Mouse (Mus musculus) retina, postnatal 1 day (tissue): ENCODE measurements at regions not wholly inside any gene's neighbourhood (a gene's known extent, or its start where the extent isn't known, plus 50 kb on each side); places are given as distances from the start of the nearest gene placed in this dataset.

ENCODE experiments used
- DNase-seq: peaks from one replicate; pipeline ENCODE4 v3.0.0-alpha.2; 2012

DNA sequence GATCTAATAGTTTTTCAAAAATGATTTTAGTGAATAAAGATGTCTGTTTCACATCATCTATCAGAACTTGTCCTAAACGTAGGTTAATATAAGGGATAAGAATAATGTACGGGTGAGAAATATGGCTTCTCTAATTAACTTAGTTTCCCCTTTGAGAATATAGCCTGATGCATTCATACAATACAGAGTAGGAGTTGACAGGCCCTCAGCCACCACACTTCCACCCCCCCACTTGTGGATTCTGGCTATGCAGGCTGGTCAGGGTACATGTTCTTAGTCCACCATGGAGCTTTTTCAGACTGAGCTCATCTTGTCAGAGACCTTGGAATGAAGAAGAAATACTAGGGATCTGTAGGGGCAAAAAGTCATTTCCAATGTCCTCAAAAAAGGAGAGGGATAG is 80.1 kb downstream of the Anxa1 start:
- DNase-seq = no peak

DNA sequence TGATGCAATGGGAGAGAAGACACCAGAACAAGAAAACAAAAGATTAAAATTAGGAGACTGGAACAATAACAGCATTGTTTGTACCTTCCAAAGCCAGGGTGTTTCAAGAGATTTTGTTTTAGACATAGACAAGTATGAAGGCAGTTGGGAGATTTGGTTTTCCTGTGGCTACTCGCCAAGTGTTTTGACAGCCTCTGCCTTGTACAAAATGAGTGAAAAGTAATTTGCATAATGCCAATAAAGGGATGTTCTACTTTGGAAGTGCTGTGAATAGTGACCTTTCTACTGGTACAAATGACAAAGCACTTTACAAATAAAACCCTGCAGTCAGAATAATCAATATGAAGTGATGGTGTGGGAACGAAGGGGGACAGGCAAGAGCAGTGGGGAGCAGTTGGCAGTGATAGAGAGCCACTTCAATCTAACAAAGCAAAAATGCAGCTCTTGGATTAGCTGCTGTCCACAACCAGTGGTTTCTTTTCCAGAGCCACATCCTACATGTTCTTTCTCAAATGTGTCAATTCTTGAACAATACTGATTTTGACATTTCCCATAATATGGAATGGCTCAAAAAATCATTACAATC is 90.6 kb downstream of the Anxa1 start:
- DNase-seq = peak; percentile 90

DNA sequence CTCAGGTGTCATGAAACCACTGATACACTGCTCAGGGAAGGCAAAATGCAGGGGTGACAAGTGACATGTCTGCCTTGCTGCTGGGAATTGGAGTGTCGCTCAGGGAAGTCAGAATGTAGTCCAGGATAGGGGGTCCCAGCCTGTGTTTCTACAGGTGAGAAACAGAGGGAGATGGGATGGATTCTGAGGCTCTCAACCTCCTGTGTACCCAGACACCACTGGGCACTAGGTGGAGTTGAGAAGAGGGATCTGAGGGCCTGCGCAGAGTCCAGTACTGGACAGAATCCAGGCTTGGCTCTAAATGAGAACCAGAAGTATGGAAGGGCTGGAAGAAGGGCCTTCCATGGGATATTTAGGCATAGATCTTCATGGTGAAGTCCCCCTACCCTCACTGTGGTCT is 92.3 kb downstream of the Anxa1 start:
- no peak for DNase-seq

DNA sequence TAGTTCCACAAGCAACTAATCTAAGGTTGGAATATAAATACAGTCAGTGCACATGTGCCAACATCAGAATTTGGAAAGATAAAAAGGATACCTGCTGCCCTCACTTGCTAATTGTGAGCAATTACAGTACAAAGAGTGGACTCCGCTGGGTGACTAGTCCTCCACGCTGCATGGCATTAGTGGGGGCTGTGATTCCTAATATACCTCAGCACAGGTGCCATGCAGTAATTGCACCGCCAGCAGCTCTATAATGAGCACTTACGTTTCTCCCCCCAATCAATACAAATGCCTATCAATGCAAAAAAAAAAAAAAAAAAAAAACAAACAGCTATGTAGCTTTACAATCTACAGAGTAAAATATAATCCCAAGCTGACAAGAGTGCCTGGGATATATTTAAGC is 105.6 kb downstream of the Anxa1 start:
- DNase-seq = no peak

DNA sequence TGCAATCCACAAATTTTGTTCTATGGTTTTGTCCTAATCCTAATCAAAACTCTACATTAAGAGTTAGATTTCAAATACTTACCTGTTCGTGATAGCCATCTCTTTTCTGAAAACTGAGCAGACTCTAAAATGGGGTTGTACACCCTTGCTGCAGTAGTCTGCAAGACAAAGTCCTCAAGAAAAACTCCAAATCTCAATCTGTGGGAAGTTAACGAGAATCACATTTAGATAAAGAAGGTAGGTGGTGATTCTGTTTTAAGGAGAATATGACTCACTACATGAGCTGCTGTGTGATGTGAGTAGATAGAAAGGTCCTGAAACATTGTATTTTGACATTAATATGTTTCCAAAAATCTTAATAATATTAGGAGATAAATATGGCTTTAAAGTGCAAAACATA is 107.6 kb downstream of the Anxa1 start:
- no peak for DNase-seq

DNA sequence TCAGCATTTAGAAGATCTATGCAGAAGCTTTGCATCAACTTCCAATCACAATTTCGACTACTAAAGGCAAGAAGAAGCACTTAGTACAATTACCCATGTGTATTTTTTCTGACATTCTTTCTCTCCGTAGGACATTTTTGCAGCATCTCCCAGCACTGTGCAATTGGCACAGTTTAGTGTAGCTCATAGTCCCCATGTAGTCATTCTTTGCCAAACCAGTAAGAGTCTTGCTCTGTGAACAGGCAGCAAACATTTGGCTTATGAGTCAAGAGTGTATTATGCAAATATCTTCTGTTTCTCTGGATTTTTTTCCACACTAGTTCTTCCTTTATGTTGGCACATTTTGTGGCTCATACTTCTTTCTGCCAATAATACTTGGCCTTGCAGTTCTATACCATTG is 129.2 kb downstream of the Anxa1 start:
- DNase-seq = no peak

DNA sequence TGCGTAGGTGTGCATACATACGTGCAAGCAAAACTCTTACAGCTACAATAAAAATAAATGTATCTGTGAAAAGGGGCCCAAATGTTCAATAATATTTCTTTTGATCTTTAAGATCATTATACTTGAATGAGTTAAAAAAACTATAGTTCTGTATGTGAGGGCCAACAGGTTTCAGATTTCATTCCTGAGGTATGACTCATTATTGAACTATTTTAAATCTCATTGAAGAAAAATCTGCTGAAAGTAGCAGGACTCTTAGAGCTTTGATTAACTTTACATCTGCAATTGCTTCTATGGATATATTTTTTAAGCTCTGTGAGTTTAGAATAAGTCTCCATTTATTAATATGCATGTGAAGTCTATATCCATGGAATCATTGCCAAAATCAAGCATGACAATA is 138.6 kb downstream of the Anxa1 start:
- DNase-seq = no peak

DNA sequence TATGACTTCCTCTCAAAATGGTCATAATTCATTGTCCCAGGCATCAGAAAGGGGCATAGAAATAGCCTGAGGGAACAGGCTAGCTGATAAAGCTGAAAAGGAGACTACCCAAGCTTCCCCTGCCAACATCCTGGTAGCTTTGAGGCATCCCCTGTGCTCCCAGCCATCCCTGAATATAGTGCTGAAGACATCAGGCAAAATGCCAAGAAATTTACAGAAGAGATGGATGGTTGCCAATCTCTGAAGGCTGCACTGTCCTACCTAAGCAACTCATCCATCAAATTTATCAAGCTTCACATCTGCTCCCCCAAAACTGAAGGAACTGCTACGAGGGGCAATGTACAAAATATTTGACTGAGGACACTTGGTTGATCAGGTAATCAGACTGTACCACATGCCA is 146.9 kb downstream of the Anxa1 start:
- peak; percentile 30 for DNase-seq

DNA sequence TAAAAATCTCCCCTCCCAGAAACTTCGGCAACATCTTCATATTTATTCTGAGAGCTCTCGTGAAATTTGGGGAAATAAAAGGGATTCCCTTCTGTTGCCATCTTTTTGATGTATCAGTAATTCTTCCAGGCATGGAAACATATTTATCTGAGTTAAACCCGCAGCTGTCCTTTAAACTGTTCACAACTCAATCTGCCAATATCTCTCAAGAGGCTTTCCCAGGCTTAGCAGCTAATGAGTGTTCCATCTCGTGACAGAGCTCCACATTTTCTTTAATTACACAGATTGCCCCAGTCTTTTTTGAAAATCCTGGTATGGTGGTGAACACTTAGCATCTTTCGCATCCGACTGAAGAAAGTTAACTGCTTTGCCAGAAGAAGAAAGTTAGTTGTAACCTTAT is 149.5 kb downstream of the Anxa1 start:
- DNase-seq = peak; percentile 57

DNA sequence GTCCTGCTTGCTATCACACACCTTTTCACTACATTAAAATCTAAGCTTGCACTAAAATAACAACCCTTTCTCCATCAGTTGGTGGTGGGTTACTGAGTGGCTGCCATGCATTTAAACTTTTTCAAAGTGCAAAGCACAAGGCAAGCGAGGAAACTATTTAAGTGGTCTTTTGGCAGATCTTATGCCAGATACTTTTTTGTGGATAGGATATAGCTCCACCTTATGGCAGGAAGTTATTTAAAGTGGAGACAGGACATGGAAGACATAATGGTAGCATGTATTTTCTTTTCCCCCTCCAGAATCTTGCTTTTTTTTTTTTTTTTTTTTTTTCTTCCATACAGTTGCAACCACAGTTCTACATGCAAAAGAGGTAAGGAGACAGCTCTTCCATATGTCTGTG is 150.3 kb downstream of the Anxa1 start:
- DNase-seq = peak; percentile 51

DNA sequence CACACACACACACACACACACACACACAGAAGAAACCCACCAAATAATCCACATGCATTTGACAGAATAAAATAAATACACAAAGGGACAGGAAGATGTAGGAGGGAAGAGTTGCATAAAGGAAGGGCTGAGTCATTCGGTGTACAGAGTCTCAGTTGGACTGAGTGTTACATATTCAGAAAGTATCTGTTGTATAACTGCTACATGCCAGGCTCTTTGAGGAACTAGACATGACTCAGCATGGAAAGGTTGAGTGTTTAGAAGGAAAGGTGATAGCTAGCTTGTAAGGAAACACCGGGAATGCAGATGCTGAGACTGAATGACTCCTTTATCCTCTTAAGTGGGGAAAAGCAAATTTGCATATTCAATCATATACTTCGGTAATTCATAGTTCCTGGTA is 151.3 kb downstream of the Anxa1 start:
- DNase-seq = no peak

DNA sequence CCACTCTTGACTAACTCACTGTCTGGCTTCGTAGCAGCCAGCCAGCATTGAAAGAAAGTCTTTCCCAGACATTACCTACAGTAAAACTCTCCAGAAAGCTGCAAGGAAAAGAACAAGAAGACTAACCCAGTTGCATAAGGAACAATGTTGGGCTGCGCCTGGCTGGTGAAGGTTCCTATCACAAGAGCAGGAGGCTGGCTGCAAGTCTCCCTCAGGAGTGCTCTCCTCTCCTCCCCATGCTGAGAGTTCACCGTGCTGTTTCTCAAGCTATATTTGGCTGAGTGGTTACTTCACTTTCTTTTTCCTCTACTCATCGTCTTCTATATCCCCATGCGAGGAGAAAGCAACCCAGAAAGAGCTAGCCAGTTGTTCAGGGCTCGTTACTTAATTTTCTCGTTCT is 164.0 kb downstream of the Anxa1 start:
- DNase-seq = no peak

DNA sequence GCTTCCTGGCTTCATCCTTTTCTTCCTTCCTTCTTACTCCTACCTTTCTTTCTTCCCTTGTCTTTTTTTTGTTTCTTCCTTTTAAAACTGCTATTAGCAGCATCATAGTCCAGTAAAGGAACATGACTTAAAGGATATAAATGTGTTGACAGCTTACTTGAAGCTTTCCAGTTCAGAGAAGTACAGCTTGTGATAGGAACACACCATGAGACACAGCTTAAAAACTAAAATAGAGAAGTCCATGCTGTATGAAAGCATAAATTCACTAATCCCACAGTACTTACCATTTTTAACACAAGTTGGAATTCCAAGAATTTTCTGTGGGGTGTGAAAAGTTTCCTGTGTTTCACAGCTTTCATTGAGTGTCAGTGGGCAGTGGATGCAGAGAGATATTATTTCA is 173.4 kb downstream of the Anxa1 start:
- DNase-seq = no peak

DNA sequence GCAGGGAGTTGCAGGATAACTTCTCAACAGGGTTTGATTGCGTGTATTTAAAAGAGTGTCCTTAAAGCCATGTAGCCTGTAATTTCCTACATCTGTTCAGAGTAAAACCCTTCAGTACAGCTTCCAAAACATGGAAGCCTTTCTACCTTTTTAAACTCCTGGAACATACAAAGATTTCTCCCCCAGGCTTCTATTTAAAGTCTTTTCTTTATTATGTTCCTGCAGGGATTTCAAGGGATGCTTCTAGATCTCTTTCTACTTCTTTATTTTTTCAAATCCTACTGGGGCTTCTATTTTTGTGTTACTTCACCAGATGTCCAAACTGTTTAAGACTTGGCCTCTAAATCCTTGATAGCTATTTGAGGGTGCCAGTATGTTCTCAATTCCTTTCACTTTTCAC is 196.2 kb downstream of the Anxa1 start:
- DNase-seq = no peak

DNA sequence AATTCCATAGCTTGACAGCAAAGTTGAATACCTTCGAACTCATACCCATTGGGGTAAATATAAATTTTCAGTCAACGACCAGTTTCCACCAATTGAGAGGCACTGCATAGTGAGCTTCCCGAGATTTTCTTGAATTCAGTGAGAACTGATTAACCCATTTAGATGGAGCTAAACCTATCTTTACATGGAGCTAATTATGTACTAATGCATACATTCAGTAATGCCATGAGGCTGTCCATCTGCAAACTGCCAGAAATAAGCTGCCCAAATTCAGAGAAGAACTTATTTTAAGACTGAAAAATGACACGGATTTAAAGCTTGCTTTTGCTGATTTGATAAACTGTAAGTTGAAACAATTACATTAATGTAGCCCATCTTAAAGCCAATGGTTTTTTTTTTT is 208.9 kb downstream of the Anxa1 start:
- DNase-seq = no peak

DNA sequence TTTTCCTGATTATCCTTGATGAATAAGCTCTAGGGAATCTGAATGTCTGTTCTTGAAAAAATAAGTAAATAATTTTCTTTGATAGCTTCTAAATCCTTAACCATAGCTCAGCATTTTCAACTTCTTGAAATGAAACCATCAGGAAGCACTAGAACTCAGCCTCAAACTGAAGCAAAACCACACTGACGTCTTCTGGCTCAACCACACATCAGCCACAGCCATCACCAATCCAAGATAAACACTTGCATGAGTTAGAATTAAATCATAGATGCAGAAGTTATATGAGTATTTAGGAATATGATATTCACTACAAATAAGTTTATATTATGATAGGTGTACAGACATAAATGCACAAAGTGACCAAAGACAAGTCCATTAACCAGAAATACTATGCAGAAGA is 229.2 kb downstream of the Anxa1 start:
- no peak for DNase-seq

DNA sequence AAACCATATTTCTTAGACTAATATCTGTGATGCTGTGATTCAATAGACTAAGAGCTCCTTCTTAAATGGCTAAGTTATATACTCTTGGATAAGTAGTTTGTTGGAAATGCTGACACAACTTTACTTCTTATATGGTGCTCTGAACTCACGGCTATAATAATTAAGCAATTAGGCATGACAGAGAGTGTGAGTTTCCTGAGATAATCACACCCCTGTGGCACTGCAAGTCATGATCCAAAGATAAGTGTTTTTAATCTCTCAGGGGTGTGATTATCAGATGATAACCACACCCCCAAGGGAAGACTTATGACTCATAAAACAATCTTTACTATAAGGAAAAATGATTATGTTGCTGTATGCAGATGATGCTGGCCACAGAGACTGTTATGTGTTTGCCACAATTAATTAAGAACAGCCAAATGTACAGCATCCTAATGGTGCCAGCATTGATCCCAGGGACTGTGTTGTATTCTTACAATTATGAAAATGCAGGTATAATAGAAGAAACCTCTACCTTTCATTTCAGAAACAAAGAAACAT is 234.3 kb downstream of the Anxa1 start:
- no peak for DNase-seq

DNA sequence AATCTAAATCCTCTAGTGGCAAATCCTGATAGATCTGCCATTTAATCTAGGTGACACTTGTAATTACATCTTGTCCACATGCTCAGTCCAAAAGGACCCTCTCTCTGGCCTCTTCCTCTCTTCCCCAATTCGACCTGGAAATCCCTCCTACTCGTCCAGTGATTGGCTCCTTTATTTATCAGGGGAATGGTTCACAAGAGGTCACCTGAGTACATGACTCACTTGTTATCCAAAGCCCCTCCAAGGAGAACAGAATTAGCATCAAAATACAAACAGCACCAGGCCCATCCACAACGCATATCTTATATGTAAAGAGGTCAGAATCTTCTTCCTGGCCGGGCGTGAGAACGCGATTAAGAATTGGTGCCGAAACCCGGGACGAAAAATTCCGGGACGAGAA is 251.2 kb downstream of the Anxa1 start:
- DNase-seq = no peak

DNA sequence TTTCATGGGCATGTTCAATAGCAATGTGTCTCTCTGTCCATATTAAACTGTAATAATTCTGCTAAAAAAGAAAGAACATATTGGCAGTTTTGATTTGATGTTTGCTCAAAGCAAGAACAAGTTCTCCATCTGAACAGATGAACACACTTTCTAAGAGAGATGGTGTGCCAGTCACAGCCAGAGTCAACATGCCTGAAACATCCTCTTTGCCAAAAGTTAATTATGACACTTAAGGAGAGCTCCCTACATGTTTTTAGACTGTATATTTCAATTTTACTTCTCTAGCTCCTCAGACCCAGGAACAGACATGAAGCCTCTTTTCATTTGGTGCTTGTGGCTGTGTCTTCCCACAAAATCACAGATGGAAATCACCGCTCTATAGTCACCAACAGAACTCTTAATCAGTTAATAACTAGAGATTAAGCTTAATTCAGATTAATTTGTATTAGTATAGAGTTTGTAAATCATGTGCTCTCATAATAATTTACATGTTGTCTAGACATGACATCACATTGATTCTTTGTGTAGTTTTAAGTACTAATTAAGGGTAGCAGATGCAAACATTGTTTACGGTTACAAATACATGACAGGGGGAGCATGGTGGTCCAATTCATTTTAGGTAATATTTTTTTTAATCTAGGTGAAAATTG is 267.1 kb downstream of the Anxa1 start:
- peak; percentile 77 for DNase-seq

DNA sequence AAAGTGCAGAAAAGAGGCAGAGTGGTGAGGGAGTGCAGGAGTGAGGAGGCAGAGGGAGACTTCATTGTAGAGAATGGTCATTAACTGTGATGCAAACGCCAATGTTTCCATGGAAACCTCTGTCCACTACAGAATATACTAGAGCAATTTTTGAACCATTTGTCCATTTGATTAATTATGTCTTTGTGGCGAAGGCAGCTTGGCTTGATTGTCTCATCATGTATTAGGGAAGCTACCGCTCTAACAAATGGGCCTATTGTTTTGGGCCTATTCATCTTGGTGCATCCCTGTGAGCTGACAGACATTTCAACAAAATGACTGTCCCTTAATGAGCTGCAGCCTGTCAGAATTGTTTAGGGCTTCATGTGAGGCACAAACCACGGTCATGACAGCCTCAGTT is 268.3 kb downstream of the Anxa1 start:
- DNase-seq = peak; percentile 99

DNA sequence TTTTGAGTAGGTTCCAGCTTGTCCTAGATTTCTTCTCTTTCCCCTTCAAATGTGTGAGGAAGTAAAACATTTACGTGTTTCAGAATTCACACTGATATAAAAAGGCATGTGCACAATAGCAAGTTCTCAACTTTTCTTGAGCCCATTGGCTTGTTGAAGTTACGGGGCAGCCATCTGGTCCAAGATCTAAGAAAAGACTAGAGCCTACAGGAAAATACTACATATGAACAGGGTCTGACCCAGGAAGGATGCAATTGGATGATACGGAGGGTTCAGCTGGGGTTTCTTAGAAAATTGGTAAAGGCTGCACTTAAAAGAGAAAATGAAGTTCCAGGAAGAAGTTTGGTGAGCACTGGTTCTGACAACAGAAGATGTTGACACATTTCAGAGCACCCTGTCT is 276.5 kb downstream of the Anxa1 start:
- DNase-seq = no peak
